Mouse (Mus musculus) effector memory CD4-positive, alpha-beta T cell, adult 5 months (primary cell): ENCODE measurements around the gene Olfr934. TPM values are rescaled to one million over a fixed set of nuclear protein-coding genes. Genes with fewer than 3 reads are reported as not detected.

Experiments used
- polyA plus RNA-seq: library from polyadenylated mRNA; unstranded; fragments of 100-300 nt; shearing (Covaris generic); gene quantifications from one replicate; pipeline ENCODE4 v1.2.1, GENCODE M21; 2017

The Olfr934 gene
- not detected for polyA plus RNA-seq

DNA sequence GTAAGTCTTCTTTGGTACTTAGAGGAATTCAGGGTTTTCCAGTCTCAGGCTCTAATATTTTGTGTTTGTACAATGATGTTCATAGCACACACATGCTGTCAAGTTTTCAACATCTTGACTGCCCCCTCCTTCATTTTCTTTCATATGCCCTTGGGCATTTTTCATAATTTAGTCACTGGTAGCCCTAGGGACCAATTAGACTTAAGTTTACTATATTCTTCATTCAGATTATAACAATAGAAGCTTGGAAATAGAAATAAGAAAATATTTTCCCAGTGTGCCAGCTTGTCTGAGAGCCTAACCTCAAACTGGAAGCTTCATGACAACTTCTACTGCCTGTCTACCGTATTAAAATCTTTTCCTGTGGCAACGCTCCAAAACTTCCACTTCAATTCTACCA lies at the start of gene Olfr934:
Gene Olfr934, minus strand, starts transcription at position 101 of the 400 bp plus-strand sequence.

GRCm38 (mm10) chr9:39023277-39023676 lies 35.2 kb upstream of the Olfr934 start, which contains the start of gene Olfr146:
TSS of gene Olfr146 (minus strand) at chr9:39023377.

DNA sequence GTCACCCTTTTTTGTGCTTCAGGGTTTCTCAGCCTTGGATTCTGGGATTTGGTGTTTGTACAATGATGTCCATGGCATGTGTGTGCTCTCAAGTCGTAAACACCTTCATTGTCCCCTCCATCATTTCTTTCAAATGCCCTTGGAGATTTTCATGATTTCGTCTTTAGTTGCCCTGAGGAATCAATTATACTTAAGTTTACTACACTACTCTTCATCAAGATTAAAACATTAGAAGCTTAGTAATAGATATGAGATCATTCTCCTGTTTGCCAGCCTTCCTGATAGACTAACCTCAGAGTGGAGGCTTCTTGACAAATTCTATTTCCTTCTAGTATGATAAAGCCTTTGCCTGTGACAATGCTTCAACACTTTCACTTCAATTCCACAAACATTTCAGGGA lies 11.5 kb upstream of the Olfr934 start, which contains the start of gene Olfr935:
Gene Olfr935, minus strand, starts transcription at position 101 of the 400 bp plus-strand sequence.

GRCm38 (mm10) chr9:38972013-38972412 lies 16.1 kb downstream of the Olfr934 start, which contains the start of gene Olfr933:
TSS of gene Olfr933 (plus strand) at chr9:38972313.

Other genes starting within 250 kb of the Olfr934 start
- 0.17 TPM for gene Olfr920, start 236.0 kb downstream of the Olfr934 start, polyA plus RNA-seq
- gene Olfr921, start 215.2 kb downstream of the Olfr934 start, polyA plus RNA-seq: not detected
- gene Olfr922, start 173.7 kb downstream of the Olfr934 start, polyA plus RNA-seq: not detected
- gene Olfr923, start 161.8 kb downstream of the Olfr934 start, polyA plus RNA-seq: not detected
- not detected for gene Olfr924, start 143.9 kb downstream of the Olfr934 start, polyA plus RNA-seq
- not detected for gene Olfr26, start 133.3 kb downstream of the Olfr934 start, polyA plus RNA-seq
- gene Olfr926, start 111.2 kb downstream of the Olfr934 start, polyA plus RNA-seq: not detected
- gene Olfr930, start 58.5 kb downstream of the Olfr934 start, polyA plus RNA-seq: not detected
- 0.19 TPM for gene Olfr933, start 16.0 kb downstream of the Olfr934 start, polyA plus RNA-seq
- gene Olfr935, start 11.4 kb upstream of the Olfr934 start, polyA plus RNA-seq: not detected
- gene Olfr146, start 35.1 kb upstream of the Olfr934 start, polyA plus RNA-seq: not detected
- not detected for gene Olfr937, start 76.6 kb upstream of the Olfr934 start, polyA plus RNA-seq
- gene Olfr938, start 90.6 kb upstream of the Olfr934 start, polyA plus RNA-seq: not detected
- not detected for gene Olfr27, start 139.8 kb upstream of the Olfr934 start, polyA plus RNA-seq
- gene Olfr943, start 178.0 kb upstream of the Olfr934 start, polyA plus RNA-seq: 0.10 TPM
- not detected for gene Olfr944, start 213.6 kb upstream of the Olfr934 start, polyA plus RNA-seq